Mouse (Mus musculus): ENCODE data around the gene Ctr9.

Ctr9 gene

DNA sequence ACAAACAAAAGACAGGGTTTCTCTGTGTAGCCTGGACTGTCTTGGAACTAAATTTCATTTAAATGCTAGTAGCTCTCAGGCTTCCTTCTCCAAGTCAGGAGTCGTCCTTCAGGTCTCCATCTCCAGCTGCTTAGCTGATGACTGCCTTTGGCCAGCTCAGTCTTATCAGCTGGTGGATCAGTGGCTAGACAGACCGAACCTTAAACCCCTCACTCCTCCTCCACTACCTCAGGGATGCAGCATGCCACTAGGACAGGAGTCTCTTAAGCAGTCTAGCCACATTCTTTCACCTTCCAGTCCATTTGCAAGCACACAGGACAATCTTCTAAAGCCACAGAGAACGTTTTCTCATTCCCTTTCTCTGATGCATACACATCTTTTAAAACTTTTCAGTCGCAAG lies 3.8 kb upstream of the Ctr9 start:
- no peak for DNase-seq (ENCODE audit: inconsistent age in 2 of 2, low spot score in 1 of 2)

GRCm38 (mm10) chr7:111029046-111029553 lies 349 bp downstream of the Ctr9 start:
- DNase-seq (ENCODE audit: inconsistent age in 2 of 2, low spot score in 1 of 2), result no peak

DNA sequence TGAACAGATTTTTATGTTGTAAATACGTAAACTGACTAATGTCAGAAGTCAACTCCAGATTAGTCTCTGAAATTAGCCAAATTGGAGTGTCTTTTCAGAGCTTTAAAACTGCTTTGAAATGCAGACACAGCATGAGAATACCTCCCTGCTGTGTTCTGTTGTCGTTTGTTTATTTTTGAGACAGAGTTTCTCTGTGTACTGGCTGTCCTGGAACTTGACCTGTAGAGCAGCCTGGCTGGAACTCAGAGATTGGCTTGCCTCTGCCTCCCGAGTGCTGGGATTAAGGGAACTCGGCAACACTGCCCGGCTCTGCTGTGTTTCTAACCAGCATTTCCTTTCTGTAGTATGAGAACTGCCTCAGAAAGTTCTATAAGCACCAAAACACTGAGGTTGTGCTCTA lies 20.2 kb downstream of the Ctr9 start:
- no peak for DNase-seq (ENCODE audit: inconsistent age in 2 of 2, low spot score in 1 of 2)

- DNase-seq (ENCODE audit: inconsistent age in 2 of 2, low spot score in 1 of 2), result peak; percentile 69 to 90
These were observed 21.1 kb downstream of the Ctr9 start for GRCm38 (mm10) chr7:111049652-111050421.

DNA sequence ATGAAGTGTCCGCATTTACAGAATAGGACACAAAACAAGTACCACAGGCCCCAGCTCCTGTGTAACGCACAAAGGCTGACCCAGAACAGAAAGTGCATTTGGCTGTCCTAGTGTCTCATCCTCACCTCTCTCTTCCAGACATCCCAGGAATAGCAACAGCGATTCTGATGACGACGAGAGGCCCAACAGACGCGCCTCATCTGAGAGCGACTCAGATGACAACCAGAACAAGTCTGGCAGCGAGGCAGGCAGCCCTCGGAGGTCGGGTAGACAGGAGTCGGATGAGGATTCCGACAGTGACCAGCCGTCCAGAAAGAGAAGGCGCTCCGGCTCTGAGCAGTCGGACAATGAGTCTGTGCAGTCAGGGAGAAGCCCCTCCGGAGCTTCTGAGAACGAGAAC lies 26.5 kb downstream of the Ctr9 start:
- DNase-seq (ENCODE audit: inconsistent age in 2 of 2, low spot score in 1 of 2), result no peak

GRCm38 (mm10) chr7:111055984-111056657 lies 27.4 kb downstream of the Ctr9 start:
- no peak for DNase-seq (ENCODE audit: inconsistent age in 2 of 2, low spot score in 1 of 2)

DNA sequence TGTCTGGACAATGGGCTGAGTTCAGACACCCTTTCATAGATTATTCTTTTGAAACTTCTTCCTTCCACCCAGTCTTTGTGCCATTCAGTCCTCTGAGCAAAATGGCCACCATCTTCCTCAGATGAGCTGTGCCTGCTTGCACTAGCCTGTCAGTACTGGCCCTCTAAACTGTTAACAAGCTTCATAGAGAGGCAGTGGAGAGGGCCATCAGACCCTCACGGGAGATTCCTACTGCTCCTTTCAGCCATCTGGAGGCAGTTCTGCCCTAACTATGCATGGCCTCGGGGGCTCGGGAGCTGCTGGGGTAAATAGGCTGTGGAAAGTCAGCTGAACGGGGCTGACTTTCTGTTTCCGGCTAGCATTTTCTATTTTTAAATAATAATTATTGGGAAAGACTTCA lies 30.8 kb downstream of the Ctr9 start:
- DNase-seq (ENCODE audit: inconsistent age in 2 of 2, low spot score in 1 of 2), result no peak

GRCm38 (mm10) chr7:111062971-111063370 lies 34.2 kb downstream of the Ctr9 start:
- DNase-seq (ENCODE audit: inconsistent age in 2 of 2, low spot score in 1 of 2), result no peak

GRCm38 (mm10) chr7:111068181-111068580 lies 39.4 kb downstream of the Ctr9 start:
- peak in 1 of 2 experiments; percentile 25 for DNase-seq (ENCODE audit: inconsistent age in 2 of 2, low spot score in 1 of 2)

DNA sequence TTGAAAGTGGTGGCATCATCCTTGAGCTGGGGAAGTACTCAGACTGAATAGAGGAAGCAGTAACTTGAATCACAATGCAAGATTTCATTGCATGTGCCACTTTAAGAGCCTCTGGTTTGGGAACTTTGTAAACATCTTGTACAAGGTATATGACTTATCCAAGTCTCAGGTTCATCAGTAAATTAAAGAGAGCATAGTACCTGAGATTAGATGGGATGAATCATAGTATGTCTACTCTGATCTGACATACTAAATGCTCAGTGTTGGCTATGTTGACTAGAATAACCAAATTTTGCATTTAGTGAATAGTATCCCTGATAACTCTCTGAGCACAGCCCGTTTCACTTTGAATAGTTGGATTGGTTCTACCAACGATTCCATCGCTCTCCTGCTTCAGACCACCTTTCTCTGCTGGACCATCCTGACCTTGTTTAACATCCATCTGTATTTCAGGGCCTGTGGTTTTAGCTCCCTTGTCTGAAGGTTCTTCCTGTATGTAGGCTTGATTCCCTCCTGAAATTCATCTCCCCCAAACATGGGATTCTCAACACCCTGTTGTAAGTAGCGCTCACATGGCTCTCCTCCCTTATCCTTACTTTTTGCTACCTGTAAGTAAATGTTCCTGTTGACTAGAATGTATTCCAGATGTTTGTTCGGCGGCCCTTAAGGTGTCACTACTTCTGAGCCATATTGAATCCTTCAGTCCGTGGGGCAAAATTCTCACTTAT lies 40.9 kb downstream of the Ctr9 start:
- peak in 1 of 2 experiments; percentile 40 for DNase-seq (ENCODE audit: inconsistent age in 2 of 2, low spot score in 1 of 2)

DNA sequence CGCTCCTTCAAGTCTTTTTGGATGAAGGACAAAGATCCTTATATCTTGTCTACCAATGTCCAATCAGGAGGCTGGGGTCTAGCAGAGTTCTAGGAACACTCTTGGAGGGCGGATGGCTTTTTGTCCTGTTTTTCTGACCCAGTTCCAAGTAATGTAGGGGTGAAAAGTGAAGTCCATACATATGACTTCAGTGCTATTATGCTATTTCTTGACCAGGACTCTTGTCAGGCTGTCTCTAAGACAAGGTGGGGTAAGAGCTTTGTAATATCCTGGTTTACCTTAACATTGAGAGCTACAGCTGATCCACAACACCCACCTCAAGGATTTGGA lies 41.4 kb downstream of the Ctr9 start:
- peak in 1 of 2 experiments; percentile 27 for DNase-seq (ENCODE audit: inconsistent age in 2 of 2, low spot score in 1 of 2)

- DNase-seq (ENCODE audit: inconsistent age in 2 of 2, low spot score in 1 of 2), result no peak
These were observed 43.7 kb downstream of the Ctr9 start for GRCm38 (mm10) chr7:111072410-111072809.

DNA sequence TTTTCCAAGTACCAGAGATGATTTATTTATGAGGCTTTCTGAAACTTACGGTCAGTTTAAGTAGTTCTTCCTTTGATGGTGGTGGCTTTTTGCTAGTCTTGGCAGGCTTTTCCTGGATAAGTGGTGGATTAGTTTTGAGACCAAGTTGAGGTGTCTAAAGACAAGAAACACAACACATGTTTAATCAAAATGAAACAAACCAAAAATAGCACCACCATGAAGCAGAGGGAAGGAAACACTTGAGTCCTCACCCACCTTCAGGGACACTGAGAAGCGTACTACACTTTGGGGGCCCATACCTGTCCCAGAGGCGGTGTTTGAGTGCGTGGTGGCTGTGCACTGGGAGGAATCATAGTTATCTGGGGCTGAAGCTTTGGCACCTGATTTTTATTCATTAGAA lies 46.5 kb downstream of the Ctr9 start:
- DNase-seq (ENCODE audit: inconsistent age in 2 of 2, low spot score in 1 of 2), result no peak

GRCm38 (mm10) chr7:111078271-111078670 lies 49.5 kb downstream of the Ctr9 start:
- no peak for DNase-seq (ENCODE audit: inconsistent age in 2 of 2, low spot score in 1 of 2)

DNA sequence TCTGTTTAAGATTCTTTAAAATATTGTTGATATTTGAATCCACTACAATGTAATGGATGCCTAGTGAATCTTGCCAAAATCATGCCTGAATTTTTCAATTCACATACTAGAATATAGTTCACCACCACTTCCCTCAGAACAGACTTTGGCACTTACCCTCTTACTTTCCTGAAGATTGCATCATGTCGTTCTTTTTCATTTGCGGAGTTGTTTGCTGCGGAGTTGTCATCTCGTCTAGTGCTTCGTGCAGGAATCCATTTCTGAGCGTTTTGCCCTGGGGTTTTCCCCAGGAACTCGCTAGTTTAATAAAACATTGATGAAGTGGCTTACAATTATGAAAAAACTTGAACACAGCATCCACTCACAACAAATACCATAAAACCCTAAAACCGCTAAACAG lies 51.3 kb downstream of the Ctr9 start:
- no peak for DNase-seq (ENCODE audit: inconsistent age in 2 of 2, low spot score in 1 of 2)

DNA sequence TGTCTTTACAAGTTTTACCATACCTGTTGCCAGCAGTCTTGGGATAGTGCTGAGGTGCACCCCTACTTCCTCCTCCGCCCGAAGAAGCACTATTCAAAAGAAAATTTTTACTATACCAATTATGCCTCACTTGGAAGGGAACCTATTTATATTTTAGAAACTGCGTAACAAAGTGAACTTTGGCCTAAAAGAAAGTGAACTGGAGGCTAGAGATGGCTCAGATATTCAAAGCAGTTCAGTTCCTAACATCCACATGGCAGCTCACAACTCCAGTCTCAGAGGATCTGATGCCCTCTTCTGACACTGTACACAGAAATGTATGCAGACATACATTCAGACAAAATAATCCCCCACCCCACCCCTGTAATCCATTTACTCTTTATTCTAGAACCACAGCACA lies 52.1 kb downstream of the Ctr9 start:
- peak in 1 of 2 experiments; percentile 42 for DNase-seq (ENCODE audit: inconsistent age in 2 of 2, low spot score in 1 of 2)

GRCm38 (mm10) chr7:111082043-111082821 lies 53.5 kb downstream of the Ctr9 start:
- peak; percentile 90 to 97 for DNase-seq (ENCODE audit: inconsistent age in 2 of 2, low spot score in 1 of 2)

DNA sequence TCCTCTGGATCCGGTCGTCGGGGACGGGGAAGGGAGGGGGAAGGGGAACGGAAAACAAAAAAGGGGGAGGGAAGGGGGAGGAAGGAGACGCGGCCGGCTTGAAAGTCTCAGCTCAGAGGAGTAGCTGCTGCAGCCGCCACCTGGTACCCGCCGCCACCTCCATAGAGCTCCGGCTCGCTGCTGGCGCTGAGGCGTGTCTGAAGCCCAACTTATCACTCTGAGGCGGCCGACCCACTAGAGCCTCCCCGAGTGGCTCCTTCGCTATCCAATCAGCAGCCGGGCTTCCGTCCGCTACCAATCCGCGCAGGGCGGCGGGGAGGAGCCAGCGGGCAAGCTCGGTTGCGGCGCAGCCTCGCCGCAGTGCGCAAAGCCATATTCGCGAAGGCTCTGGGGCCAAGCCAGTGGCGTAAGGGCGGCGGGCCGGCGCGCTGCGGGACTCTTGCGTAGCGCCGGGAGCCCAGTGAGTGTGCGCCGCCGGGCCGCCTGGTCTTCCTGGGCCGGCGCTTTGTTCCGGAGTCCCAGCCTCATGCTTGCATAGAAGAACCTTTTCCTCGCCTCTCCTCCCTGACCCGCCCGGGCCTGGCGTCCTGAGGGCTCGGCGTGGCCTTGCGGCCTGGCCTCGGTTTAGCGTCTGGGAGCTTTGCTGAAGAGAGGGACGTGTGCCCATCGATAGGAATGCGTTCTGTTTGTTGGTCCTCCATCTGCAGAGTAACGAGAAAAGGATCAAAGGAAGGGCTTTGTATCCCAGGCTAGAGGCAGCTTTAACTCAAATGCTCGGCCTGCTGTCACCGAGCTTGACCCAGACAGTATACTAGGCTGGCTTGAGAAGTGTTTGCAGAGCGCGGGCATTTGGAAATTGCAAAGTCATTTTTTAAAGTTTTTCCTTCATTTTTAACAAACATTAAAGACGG lies 54.3 kb downstream of the Ctr9 start, which contains the start of gene Eif4g2:
TSS of gene Eif4g2 (minus strand) at position 209 of the 911 bp plus-strand sequence.
- DNase-seq (ENCODE audit: inconsistent age in 2 of 2, low spot score in 1 of 2), result peak; percentile 100

GRCm38 (mm10) chr7:111083733-111084120 lies 55.0 kb downstream of the Ctr9 start:
- no peak for DNase-seq (ENCODE audit: inconsistent age in 2 of 2, low spot score in 1 of 2)

- DNase-seq (ENCODE audit: inconsistent age in 2 of 2, low spot score in 1 of 2), result no peak
These were observed 55.7 kb downstream of the Ctr9 start for GRCm38 (mm10) chr7:111084443-111084842.
